Mouse (Mus musculus) cerebral cortex, adult 2 months (tissue): ENCODE results near the gene Nrp2.

ENCODE experiments used
- WGBS: fragments of 180-500 bp; shearing (Covaris S2); methylation state at CpG from one replicate; pipeline ENCODE4 v1.1.7; 2018; 5-methylcytosine and 5-hydroxymethylcytosine counted together

The Nrp2 gene

GRCm38 (mm10) chr1:62704889-62705516 lies 1.9 kb downstream of the Nrp2 start:
- WGBS: 39% methylated on average over 16 of the region's 16 CpGs

DNA sequence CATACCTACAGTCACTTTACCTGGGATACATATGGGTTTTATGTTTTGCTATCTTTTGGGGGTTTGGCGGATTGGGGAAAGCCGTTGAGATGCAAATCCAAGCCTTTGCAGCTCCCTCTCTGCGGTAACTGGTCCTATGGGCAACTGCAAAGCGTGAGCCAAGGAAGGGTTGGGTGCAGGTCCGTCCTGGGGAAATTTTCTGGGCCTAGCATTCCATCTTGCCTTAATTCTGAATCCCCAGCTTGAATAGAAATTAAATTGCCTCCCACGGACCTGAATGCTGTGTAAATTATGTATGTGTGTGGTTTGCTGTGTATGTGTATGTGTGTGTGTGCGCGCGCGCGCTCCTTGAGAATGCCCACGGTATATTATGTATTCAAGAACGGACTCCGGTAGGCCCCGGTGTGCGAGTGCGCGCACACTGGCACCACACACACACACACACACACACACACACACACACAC lies 2.5 kb downstream of the Nrp2 start:
- 28% methylated on average over 18 of the region's 18 CpGs for WGBS

DNA sequence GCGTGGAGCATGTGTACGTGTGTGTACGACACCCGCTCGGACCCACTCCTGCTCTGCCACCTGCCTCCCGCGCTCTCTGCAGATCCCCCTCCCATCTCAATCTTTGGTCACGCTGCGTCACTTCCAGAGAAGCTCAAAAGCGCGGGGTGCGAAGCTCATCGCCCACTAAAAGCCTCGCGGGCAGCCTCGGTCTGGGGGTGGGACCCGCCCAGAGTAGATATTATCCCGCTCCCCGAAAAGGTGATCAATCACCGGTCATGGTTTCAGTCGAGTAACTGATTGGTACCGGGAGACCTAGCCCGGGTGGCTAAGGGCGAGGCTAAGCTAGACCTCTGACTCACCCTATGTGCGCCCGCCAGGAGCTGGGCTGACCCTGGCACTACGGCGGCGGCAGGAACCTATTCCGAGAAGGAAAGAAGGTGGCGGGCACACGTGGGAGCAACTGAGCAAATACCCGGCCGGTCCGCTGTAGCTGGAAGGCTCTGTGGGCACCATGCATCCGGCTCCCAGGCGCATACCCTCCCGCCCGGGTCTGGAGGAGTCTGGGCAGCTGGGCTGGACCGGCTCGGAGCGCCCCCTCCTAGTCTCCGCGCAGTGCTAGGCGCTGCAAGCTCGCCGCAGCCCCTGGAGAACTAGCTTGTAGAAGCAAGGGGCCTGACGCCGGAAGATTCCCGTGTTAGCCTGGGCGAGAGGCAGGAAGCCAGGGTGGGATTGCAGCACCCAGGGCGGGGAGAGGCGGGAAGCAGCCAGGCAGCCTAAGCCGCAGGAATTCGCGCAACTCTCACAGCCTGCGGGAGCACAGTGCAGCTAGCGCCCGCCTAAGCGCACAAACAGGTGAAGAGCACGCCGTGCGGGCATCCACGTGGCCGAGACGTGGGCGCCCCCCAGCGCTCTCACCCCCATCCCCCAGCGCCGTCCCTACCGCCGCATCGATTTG lies 3.3 kb downstream of the Nrp2 start:
- WGBS: 2% methylated on average over 73 of the region's 73 CpGs

GRCm38 (mm10) chr1:62707101-62707912 lies 4.2 kb downstream of the Nrp2 start:
- 1% methylated on average over 35 of the region's 35 CpGs for WGBS

- WGBS: 45% methylated on average over 17 of the region's 17 CpGs
Measured at GRCm38 (mm10) chr1:62707913-62708860, 5.1 kb downstream of the Nrp2 start.

GRCm38 (mm10) chr1:62709770-62710335 lies 6.8 kb downstream of the Nrp2 start:
- 64% methylated on average over 5 of the region's 5 CpGs for WGBS

- 90% methylated on average over 17 of the region's 17 CpGs for WGBS
Measured at GRCm38 (mm10) chr1:62713021-62713676, 10.1 kb downstream of the Nrp2 start.

DNA sequence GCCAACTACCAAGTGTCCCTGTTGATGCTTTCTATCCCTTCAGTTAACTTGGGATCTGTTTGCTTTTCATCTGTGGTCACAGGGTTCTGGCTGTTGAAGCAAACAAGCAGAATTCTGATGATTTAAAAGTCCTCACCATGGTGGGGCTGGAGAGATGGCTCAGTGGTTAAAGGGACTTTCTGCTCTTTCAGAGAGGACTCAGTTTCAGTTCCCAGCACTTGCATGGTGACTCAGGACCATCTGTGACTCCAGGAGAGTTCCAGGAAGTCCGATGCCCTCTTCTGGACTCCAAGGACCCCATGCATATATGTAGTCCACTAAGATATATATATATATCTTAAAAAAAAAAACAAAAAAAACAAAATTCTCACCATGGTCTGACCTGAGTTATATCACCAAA lies 11.9 kb downstream of the Nrp2 start:
- whole genome bisulfite sequencing: 94% methylated on average over 1 of the region's 1 CpGs

DNA sequence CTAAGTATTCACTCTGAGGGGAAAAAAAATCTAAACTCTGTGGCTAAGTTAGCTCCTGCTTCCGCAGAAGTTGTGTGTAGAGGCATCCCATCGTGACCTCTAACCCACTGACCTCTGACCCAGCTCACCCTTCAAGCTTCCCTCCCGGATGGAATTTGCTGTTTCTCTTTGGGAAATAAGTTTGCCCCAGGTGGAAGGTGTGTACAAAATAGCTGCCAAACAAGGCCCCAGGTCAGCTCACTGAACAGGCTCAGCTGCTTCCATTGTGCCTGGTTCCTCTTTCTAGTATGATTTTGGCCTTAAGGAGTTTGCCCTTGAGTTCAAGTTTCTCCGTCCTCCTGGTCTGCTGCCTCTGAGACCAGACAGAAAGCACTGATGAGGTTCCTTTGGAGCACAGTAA lies 12.6 kb downstream of the Nrp2 start:
- WGBS: 80% methylated on average over 4 of the region's 4 CpGs

GRCm38 (mm10) chr1:62716836-62717478 lies 13.9 kb downstream of the Nrp2 start:
- 62% methylated on average over 10 of the region's 10 CpGs for WGBS

GRCm38 (mm10) chr1:62717552-62718236 lies 14.6 kb downstream of the Nrp2 start:
- WGBS: 61% methylated on average over 13 of the region's 13 CpGs

DNA sequence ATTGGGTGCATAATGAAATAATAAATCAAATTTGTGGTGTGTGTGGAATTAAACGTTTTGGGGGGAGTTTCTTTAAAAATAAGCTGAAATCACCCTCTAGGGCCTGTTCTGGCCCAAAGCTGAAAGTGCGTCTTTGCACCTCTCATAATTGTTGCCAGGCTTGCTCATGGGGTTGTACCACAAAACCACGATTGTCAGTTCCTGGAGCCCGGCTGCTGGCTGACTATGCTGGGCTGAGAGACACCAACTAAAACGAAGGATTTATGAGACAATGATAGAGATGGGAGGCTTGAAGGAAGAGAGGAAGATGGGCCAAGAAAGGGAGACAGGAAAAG lies 15.1 kb downstream of the Nrp2 start:
- WGBS: 49% methylated on average over 5 of the region's 5 CpGs

DNA sequence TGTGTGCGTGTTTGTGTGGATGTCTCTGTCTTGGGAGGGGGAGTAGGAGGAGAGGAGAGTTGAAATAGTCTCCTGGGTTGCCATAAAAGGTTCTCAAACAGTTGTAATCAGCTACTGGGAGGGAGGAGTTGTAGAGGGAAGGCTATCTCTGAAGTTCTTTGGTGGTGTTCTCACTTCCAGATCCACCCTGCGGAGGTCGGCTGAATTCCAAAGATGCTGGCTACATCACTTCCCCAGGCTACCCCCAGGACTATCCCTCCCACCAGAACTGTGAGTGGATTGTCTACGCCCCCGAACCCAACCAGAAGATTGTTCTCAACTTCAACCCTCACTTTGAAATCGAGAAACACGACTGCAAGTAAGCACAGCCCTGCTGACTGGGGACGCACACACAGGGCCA lies 15.7 kb downstream of the Nrp2 start:
- WGBS: 79% methylated on average over 8 of the region's 8 CpGs

GRCm38 (mm10) chr1:62719770-62720169 lies 16.7 kb downstream of the Nrp2 start:
- 90% methylated on average over 6 of the region's 6 CpGs for WGBS

- 76% methylated on average over 3 of the region's 3 CpGs for WGBS
Measured at GRCm38 (mm10) chr1:62720176-62720575, 17.1 kb downstream of the Nrp2 start.

DNA sequence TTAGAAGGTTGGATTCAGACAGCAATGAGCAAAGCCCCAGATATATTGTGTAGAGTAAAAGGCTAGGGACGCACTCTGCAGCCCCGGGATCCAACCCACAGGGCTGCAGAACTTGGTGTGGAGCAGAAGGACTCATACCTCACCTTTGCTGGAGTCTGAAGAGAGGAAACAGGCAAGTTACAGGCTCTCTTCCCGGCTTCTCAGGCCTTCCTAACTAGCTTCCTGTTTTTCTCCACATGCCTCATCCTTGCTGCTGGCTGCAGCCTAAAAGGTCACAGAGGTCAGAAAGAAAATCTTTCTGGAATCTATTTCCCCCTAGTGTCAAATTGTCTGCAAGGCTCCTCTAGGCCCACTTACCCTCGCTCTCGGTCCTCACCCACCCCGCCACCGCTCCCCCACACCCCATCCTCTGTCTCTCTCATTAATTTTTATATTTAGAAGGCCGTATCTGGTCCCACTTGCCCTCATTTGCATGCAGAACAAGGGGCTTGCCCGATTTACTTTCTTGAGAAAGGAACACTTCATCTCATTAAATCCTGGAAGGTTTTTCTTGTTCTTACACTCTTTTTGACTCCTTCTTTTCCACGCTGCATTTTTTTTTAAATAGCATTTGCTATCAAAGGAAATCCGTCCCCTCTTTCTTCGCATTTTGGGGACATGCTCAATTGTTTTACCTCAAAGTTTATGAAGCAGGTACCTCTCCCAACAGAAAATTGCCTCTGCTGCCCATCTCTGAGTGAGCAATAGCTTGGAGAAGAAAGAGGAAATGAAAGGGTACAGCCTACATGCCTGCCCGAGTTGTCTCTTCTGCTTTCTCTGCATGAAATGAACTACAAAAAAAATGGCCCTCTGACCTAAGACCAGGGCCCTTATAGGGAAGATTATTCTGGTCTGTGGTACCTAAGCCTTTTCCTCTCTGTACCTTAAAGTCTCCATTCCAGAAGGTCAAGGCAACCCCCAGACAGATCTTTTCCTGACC lies 17.9 kb downstream of the Nrp2 start:
- WGBS: 77% methylated on average over 13 of the region's 13 CpGs

DNA sequence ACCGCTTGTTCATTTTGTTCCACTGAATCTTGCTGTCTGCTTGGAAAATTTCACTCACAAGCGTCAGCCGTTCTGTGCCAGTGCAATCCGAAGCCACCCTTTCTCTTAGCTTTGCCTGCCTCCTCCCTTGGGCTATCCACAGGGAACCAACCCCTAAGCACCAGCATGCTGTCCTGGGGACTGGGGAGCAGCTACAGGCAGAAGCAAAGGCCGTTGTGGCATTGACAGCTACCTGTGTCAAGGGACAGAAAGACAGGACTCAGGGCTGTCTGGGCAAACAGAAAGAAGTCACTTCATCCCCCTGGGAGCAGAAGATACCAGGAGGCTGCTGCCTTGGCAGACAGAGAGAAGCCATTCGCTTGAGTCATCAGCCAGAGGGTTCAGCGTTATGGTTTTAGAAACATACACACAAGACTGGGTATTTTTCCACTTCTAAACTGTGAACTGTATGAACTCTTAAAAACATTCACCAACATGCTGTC lies 18.7 kb downstream of the Nrp2 start:
- 77% methylated on average over 7 of the region's 7 CpGs for WGBS

DNA sequence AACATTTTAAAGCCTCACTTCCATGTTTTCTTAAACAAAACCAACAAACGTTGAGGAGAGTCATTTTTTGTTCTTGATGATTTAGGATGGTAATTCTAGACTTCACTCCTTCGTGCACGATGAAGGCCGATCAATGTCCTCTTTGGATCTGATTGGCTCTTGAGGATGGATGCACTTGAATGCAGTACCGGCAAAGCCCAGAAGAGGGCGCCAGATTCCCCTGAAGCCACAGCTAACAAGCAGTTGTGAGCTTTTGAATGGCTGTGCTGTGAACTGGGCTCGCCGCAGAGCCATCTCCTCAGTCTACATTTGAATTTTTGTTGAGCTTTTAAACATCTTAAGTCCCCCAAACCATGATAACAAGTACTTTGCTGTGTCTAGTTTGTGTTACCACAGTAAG lies 19.4 kb downstream of the Nrp2 start:
- WGBS: 74% methylated on average over 8 of the region's 8 CpGs
